Mouse (Mus musculus) monocyte, adult 5-6 weeks (primary cell): Measurements from ENCODE around the gene Kcnh7. TPM values are rescaled to one million over a fixed set of nuclear protein-coding genes. Genes with fewer than 3 reads are reported as not detected.

ENCODE experiments used
- ATAC-seq: fragments of 153-309, 156-312 bp; replicated peaks from 2 replicates; pipeline ENCODE4 v1.8.0; 2017; ENCODE audit warnings: mild to moderate bottlenecking; ENCODE audit not compliant: low TSS enrichment, insufficient number of reproducible peaks, severe bottlenecking, poor library complexity, low FRiP score
- total RNA-seq: library from RNA; stranded (forward); fragments of 200-1000, 200-491, 200-594 nt; gene quantifications from 3 replicates; pipeline ENCODE4 v1.2.3, GENCODE M21; 2017

Kcnh7 gene
- total RNA-seq, 1 experiment from 2014 or later: not detected

DNA sequence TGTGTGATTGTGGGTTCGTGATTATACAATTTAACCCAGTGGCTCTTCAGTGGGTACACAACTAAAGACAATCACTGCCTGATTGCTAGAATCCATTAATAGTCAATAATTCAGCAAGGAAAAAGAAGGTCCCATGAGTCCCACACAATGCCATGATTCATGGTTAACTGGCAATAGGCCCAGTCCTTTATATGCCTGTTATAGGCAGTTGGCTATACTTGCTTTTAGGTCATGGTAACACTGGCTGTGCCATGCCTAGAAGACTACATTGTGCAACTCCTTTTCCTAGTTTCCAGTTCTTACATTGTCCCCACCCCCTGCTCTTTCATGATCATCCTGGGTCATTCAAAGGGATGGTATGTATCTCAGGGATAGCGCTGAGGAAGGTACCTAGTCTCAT lies 186.4 kb downstream of the Kcnh7 start:
- no peak for ATAC-seq

DNA sequence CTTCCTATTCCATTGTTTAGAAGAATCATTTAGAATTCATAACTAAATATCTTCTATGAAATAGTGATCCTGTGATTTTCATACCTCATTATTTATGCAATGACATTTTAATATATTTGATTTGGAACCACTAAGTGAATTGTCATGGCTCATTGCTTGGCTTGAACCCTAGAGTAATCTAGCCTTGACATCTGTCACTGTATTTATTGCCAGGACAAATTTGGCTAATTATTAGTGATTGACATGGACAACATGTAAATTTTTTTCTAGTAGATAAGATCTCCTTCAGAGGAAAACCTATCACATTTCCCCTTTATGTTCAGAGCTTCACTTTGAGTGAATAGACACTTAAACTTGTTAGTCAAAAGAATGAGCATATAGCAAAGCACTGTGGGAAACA lies 195.5 kb downstream of the Kcnh7 start:
- no peak for ATAC-seq

DNA sequence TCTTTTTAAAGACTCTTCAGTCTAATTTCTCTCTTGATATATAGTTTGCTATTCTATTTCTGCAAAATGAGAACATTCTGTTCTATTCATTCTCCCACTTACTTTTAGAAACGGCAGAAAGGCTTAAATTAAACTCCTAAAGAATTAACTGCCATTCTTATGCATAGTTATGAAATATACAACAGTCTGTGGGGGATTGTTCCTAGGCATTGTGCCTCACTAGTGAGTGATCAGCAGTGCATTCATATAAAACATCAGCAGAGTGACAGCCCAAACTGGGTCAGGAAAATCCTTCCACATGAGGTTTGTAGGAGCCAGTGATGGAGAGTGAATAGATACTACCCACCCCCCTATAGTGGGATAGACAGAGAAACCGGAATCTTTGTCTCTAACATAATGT lies 200.2 kb downstream of the Kcnh7 start:
- no peak for ATAC-seq

DNA sequence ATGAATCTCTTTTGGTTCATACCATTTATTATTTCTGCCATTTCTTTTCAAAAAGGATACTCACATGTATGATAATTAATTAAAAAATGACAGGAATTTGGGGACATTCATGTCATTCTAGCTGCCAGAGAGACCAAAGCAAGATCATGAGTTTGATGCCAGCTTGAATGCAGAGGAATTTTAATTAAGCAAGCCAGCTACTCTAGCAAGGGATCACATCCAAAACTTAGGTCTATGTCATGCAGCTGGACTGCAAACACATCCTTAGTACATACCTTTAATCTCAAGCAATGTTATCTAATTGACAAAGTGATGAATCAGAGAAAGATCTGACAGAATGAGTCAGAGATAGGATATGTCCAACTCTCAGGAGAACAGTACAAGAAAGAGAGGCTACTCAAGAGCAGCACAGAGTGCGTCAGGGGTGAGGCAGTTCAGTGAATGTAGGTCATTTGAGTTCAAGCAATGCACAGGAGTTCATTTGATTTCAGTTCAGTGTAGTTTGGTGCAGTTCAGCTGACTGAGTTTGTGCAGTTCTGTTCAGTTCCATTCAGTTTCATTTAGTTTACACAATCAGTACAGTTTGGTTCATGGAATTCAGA lies 248.7 kb downstream of the Kcnh7 start:
- no peak for ATAC-seq

DNA sequence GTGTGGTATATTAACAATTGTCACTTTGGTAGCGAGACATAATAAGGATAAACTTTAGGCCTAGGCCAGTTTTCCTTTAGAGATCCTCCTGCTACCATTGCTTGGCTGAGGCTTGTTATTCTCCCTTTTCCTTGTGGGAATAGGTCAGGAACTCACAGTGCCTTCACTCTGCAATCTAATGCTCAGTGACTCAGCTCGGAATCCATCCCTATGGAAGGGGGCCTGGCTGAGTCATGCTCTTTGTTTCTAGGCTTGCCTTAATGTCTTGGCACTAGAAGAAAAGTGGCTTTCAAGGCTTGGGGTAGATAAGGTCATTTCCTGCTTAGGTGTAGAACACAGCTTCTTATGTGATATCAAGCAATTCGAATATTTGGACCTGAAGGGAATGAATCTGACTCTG lies 255.6 kb downstream of the Kcnh7 start:
- ATAC-seq: no peak

DNA sequence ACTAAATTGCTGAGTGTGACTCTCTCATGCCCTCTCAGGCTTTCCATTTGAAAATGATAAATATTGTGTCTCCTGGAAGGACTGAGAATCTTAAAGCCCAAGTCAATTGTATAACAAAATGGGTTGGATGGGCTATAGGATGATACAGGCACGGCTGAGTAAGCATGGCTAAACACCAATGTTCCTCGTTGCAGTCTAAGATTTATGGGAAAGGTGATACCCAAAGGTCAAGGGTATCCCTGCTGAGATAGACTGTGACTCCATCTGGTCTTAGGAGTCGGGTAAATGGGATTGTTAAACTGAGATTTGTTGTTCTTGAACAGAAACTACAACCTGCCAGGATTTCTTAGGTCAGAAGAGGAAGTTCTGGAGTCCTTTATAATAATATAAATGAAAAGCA lies 256.0 kb downstream of the Kcnh7 start:
- no peak for ATAC-seq

DNA sequence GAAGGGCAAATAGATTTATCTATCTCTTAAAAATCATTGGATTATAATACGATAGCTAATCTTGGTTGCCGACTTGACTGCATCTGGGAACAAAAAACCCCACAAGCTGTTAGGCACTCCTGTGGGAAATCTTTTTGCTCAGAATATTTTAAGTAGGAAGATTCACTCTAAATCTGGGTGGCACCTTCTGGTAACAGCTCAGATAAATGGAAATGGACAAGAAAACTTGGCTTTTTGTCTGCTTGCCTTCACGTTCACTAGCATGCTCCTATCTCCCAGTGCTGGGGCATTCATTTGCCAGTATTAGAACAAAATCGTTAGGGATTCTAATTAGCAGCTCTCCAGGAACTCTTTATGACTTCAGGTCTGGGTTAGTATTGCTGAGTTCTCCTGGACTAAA lies 260.3 kb downstream of the Kcnh7 start:
- ATAC-seq: no peak

DNA sequence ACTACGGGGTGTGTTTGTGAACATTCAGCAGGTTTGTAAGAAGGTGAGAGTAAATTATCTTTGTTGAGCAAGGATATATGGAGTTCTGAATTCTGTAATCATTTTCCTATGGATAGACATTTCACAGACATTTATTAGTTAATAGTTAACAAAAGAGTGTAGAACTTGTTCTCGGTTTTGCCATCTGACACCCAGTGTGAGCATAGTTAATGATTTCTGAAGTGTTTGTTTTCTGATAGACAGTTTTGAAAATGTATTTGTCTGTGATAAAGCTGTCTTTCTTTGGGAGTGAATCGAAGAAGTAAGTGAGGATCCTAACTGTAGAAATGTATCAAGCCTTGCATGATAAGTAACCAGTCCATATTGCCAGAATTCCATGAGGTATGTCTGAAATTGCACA lies 276.4 kb downstream of the Kcnh7 start:
- ATAC-seq: no peak

DNA sequence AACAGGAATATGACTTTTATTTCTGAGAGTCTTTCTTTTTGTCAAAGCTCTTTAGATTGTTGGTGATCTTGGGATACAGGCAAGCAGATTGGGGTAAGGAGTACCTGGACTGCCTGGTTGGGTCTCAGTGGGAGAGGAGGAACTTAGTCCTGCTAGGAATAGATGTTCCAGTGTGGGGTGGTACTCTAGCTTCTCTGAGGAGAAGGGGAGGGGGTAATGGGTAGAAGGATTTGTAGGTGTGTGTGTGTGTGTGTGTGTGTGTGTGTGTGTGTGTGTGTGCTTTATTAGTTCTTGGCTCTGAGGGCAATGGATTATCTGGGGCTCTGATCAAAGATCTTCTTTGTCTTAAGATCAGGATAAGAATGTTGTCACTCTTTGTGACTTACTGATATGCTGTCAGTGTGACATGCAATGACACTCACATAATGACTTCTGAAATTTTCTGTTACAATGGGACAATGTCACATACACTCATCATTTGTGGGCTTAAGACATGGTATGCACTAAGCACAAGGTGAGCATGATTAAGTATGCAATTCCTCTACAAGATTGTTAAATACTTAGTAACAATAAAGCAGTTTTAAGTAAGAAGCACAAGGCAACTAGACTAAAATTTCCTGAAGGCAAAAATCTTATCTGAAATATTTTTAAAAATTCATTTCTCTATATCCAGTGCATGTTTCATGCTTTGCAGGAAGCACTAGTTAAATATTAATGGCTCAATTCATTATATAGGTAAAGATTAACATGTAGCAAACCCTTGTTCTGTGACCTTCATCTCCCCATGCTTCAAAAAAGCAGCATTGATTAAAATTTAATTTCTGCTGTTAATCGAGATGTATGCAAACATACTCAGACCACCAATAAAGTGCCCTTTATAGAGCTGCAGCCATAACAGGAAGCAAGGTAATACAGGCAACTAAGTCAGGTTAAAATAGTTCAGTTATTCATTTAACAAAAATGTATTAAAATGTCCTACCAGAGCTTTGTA lies 281.4 kb downstream of the Kcnh7 start:
- no peak for ATAC-seq

DNA sequence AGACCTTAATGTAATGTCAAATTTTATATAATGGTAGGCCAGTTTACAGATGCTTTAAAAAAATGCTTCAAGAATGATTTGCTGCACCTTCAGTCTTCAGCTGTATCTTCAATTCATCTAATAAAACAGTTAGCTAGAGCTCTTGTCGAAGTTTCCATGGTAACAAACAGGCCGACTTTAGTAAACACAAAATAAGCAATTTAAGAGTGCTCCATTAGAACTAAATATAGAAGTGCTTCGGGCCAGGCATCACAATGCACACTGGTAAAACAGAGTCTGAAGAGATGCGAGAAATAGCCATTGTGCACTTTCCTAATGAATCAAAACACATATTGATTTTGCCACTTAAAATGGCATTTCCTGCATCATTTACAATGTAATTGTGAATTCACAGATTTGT lies 305.3 kb downstream of the Kcnh7 start:
- no peak for ATAC-seq

DNA sequence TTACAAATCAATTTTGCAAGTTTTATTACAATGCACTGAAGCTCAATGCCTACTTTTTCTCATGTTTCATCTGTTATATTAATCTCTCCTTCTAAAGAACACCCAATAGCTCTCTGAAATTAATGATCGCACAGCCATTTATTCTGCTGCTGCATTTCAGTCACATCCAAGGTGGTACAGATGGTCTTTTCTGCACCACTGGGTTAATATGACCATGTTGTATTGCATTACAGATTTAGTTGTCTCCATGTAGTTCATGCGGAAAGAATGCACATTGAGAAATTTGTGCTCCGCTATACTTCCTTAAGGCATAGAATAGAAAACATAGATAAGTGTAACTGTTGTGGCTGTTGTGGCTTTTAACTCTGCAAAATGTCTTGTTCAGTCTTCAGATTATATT lies 328.7 kb downstream of the Kcnh7 start:
- ATAC-seq: no peak

DNA sequence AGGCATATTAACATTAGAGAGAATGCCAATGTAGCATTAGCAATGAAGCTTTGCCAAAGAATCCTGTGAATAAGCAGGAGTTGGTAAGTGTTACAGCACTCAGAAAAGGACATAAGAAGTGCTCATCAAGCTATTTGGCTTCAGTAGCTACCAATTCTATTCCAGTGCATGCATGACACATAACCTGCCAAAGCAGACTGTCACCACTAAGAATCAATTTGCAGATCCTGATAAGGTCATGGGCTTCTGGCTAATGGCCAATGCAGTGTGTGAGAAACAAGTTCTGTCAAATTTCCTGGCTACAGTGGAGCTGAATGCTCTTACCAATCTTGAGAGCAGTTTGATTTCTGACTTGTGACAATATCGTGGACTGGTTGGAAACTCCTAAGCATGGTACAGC lies 341.5 kb downstream of the Kcnh7 start:
- no peak for ATAC-seq

DNA sequence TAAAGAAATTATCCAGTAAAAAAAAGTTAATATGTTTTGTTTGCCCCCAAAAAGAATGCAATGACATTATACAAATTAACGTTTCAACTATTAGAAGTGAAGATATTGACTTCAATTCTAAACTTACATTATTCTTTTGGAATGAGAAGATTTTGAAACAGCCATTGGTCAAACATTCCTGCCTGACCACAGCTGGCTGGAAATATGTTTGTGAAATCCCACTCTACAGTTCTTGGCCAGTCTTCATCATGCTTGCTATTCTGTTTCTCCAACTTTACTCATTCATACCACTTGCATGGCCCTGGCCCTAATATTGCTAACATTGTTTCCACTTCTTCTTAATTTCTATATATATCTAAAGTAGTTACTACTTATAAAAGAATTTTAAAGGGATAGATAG lies 349.8 kb downstream of the Kcnh7 start:
- ATAC-seq: no peak

DNA sequence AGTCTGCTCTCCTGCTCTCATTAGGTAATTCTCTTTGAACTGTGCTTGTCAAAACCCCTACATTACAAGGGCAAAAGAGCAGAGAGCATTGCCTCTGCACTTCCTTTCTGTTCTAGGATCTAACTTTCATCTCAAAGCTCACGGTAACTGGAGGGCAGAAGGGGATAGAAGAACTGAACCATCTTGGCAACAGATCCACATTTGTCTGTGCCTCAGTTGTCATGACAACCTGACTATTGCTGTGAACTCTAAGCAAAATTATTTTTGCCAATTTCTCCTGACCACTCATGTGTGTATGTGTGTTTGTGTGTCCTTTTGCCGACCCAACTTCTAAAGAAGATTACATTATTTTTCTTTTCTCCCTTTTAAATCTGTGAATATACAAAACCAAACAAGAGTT lies 364.9 kb downstream of the Kcnh7 start:
- no peak for ATAC-seq

DNA sequence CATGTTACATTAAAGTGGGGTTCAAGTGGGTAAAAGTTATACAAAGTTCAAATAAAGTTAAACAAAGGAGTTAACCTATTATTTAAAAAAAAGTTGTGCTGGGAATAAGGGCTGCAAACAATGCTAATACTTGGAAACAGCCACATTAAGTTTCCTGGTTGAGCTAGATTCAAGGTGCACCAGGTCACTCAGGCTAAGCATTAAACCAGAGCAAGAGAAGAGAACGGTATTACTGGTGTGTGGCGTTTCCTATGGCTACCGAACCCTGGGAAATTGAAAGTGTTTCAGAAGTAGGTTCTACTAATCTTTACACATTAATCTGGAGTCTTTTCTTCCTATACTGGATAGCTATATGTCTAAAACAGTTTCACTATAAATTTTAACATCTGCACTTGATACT lies 368.1 kb downstream of the Kcnh7 start:
- no peak for ATAC-seq

DNA sequence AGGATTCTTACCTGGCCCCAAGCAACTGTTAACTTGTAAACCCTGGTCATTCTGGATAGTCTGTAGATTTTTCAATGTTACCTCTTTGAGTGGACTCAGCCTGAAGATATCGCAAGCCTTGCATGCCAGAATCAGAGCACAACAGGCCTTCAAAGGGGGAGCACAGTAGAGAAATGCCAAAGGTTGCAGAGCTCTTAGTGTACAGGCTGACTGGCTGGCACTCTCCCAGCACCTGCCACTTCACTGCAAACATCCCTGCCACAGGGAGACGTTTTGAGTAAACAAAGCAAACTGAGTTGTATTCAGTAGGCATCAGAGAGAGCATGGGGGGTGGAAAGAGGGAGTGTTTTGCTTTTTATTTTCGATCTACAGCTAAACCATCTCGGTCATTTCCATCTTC lies 375.3 kb downstream of the Kcnh7 start:
- no peak for ATAC-seq

DNA sequence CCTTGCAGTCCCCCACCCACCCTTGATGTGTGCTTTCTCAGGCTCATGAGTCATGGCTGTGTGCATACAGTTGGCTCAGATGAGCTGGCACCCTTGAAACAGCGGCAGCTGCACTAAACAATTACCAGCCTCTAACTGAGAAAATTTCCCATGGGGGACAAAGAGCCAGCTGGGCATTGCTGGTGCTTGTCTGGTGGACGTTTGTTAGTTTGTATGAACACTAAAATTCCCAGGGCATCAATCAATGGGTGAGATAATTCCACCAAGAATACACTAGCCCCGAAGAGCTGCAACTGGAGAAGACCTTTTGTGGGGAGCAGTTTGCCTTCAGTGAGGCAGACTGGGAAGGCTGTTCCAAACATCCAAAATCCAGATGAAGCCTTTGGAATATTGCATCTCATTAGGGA lies 376.6 kb downstream of the Kcnh7 start:
- ATAC-seq: no peak

DNA sequence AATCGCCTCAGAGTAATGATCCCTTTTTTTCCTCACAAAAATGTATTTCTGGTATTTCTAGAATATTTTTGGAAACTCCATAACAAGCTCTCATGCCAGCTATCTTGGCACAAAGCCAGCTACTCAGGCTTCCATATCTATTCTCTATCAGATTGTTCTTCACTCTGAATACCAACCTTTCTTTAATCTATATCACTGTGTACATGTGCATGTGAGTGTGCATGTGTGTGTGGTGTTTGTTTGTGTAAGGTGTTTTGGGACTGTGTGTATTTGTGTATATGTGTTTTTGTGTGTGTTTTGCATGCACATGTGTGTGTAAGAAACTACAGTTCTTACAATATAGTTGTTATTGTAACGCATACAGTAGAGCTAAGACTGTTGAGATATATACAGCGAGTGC lies 377.2 kb downstream of the Kcnh7 start:
- no peak for ATAC-seq

DNA sequence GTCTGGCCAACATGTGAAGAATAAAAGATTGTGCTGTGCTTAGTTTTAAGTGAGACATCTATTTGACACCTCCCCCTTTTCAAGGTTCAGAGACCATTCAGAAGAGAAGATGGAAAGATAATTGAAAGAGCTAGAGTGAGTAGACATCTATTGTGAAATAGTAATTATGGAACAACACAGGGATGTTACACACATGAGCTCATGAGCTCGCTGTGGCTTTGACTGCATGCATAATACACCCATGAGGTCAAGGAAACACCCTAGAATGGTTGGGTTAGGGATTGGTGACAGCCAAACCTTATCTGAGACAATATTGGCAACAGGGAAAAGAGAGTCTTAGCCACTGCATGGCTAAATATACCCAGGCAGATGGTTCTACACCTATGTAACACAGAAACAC lies 380.1 kb downstream of the Kcnh7 start:
- no peak for ATAC-seq

DNA sequence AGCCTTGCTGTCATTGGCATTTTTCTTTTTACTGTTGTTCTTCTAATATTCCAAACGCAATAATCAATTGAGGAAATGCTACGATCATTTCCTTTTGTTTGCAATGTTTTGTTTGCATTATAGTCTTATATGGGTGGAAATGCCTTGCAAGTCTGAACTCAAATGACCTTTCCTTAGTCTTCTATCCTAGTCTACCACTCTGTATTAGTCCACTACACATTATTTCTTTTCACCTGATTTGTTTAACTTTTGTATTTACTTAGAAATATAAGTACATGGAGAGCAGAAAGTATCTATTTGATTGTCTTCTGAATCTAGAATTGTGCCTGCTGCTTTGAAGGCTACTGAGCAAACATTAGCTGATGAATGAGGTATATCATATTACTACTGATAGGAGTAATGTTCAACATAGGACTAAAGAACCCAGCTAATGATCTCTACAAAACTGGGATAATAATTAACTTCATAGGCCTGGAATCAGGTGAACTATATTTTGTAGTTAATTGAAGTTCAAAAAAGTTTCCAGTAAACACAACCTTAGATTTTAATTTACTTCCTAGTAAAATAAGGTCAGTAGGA lies 399.5 kb downstream of the Kcnh7 start:
- ATAC-seq: no peak
